Mouse (Mus musculus) myocyte (in vitro differentiated cells): ENCODE measurements around the gene Ankrd23. TPM values are rescaled to one million over a fixed set of nuclear protein-coding genes. Genes with fewer than 3 reads are reported as not detected.

Experiments used
- H3K27me3 ChIP-seq: one replicate; pipeline ENCODE4 v1.6.1; 2011; ENCODE audit not compliant: control insufficient read depth, insufficient read depth, insufficient read length
- H3K36me3 ChIP-seq: one replicate; pipeline ENCODE4 v1.6.1; 2011; ENCODE audit not compliant: control insufficient read depth, insufficient read depth
- H3K4me2 ChIP-seq: one replicate; pipeline ENCODE4 v1.6.1; 2011; ENCODE audit warnings: low read depth, control low read depth
- H3K4me3 ChIP-seq: one replicate; pipeline ENCODE4 v1.5.1; 2011; ENCODE audit warnings: mild to moderate bottlenecking, control low read depth, moderate library complexity
- H3K79me2 ChIP-seq: one replicate; pipeline ENCODE4 v1.6.1; 2011; ENCODE audit not compliant: control insufficient read depth, insufficient read depth
- H3ac ChIP-seq: one replicate; pipeline ENCODE4 v1.6.1; 2011; ENCODE audit not compliant: control insufficient read depth, insufficient read length
- CEBPB ChIP-seq: IDR thresholded peaks from 2 replicates; pipeline ENCODE4 v1.6.1; 2011; ENCODE audit warnings: mild to moderate bottlenecking, moderate library complexity; ENCODE audit not compliant: poor library complexity, insufficient read depth, severe bottlenecking
- E2F4 ChIP-seq: IDR thresholded peaks from one replicate; pipeline ENCODE4 v1.6.1; 2011; ENCODE audit warnings: mild to moderate bottlenecking, control low read depth, moderate library complexity; ENCODE audit not compliant: insufficient read depth
- MAX ChIP-seq: IDR thresholded peaks from one replicate; pipeline ENCODE4 v1.6.1; 2011; ENCODE audit warnings: low read depth, mild to moderate bottlenecking, control low read depth
- MYOD1 ChIP-seq, 3 experiments: IDR thresholded peaks; one replicate each; pipeline ENCODE4 v1.6.1; 2011; ENCODE audit warnings: control low read depth in 2 of 3, low read depth in 2 of 3, mild to moderate bottlenecking in 2 of 3, moderate library complexity in 1 of 3; ENCODE audit not compliant: insufficient read length in 2 of 3, control insufficient read depth in 1 of 3
- MYOG ChIP-seq, 3 experiments: IDR thresholded peaks; one replicate each; pipeline ENCODE4 v1.6.1; 2011; ENCODE audit warnings: control low read depth in 2 of 3, low read depth in 2 of 3, mild to moderate bottlenecking in 2 of 3; ENCODE audit not compliant: insufficient read length in 2 of 3, control insufficient read depth in 1 of 3, insufficient read depth in 1 of 3
- POLR2A ChIP-seq: IDR thresholded peaks from one replicate; pipeline ENCODE4 v1.6.1; 2011; ENCODE audit warnings: low read depth, mild to moderate bottlenecking, control low read depth, moderate library complexity; ENCODE audit not compliant: insufficient read length
- POLR2AphosphoS2 ChIP-seq: IDR thresholded peaks from one replicate; pipeline ENCODE4 v1.6.1; 2011; ENCODE audit warnings: low read depth, control low read depth; ENCODE audit not compliant: insufficient read length
- REST ChIP-seq: IDR thresholded peaks from one replicate; pipeline ENCODE4 v1.6.1; 2011; ENCODE audit warnings: mild to moderate bottlenecking, control low read depth, moderate library complexity; ENCODE audit not compliant: insufficient read depth, insufficient read length
- SRF ChIP-seq: IDR thresholded peaks from one replicate; pipeline ENCODE4 v1.6.1; 2011; ENCODE audit warnings: low read depth; ENCODE audit not compliant: control insufficient read depth, insufficient read length
- TCF12 ChIP-seq: IDR thresholded peaks from one replicate; pipeline ENCODE4 v1.6.1; 2011; ENCODE audit warnings: mild to moderate bottlenecking, control low read depth; ENCODE audit not compliant: poor library complexity, insufficient read depth, severe bottlenecking
- TCF3 ChIP-seq: IDR thresholded peaks from one replicate; pipeline ENCODE4 v1.6.1; 2011; ENCODE audit warnings: low read depth, control low read depth; ENCODE audit not compliant: insufficient read length
- USF1 ChIP-seq: IDR thresholded peaks from one replicate; pipeline ENCODE4 v1.6.1; 2011; ENCODE audit warnings: low read depth, mild to moderate bottlenecking, control low read depth, moderate library complexity
- polyA plus RNA-seq: library from polyadenylated mRNA; unstranded; fragments of >200 nt; fragmentation: generic; extraction: Trizol; gene quantifications from one replicate; pipeline ENCODE4 v1.2.1, GENCODE M21; 2012; ENCODE audit warnings: missing spikeins

Gene Ankrd23
- polyA plus RNA-seq, 1 experiment = 78.6 TPM

GRCm38 (mm10) chr1:36496719-36497118, 40.0 kb downstream of the Ankrd23 start:
- H3K79me2 ChIP-seq = peaks cover 19% of the 10 kb centered on the region
- H3K4me2 ChIP-seq = peak overlapping the region; percentile 22
- TF ChIP-seq MAX (no peak), TCF3 (no peak), POLR2AphosphoS2 (no peak), USF1 (no peak), E2F4 (no peak), CEBPB (no peak), MYOD1 (IDR thresholded peaks at IDR 0.05; ENCODE audit: control insufficient read depth in 1 of 3, insufficient read length in 2 of 3, low read depth in 2 of 3) (no peak), POLR2A (no peak)
- peaks cover 11% of the 10 kb centered on the region for H3K36me3 ChIP-seq
- no peaks in the 10 kb centered on the region for H3K27me3 ChIP-seq
- H3K4me3 ChIP-seq = no peak overlapping the region
- no peak overlapping the region for H3ac ChIP-seq

GRCm38 (mm10) chr1:36493299-36493698, 43.4 kb downstream of the Ankrd23 start:
- H3K79me2 ChIP-seq = peaks cover 35% of the 10 kb centered on the region
- no peak overlapping the region for H3K4me2 ChIP-seq
- H3ac ChIP-seq = no peak overlapping the region
- H3K4me3 ChIP-seq = no peak overlapping the region
- H3K36me3 ChIP-seq = no peaks in the 10 kb centered on the region
- no peak for TF ChIP-seq TCF12
- no peak for TF ChIP-seq TCF3
- TF ChIP-seq CEBPB = no peak
- no peak for TF ChIP-seq MYOD1 (IDR thresholded peaks at IDR 0.05; ENCODE audit: control insufficient read depth in 1 of 3, insufficient read length in 2 of 3, low read depth in 2 of 3)
- no peak for TF ChIP-seq MAX
- TF ChIP-seq MYOG (IDR thresholded peaks at IDR 0.05; ENCODE audit: control insufficient read depth in 1 of 3, insufficient read depth in 1 of 3, insufficient read length in 2 of 3, low read depth in 2 of 3) = no peak
- TF ChIP-seq POLR2AphosphoS2 = no peak
- no peak for TF ChIP-seq E2F4
- no peak for TF ChIP-seq USF1
- TF ChIP-seq POLR2A = no peak
- TF ChIP-seq REST = no peak
- no peak for TF ChIP-seq SRF
- no peaks in the 10 kb centered on the region for H3K27me3 ChIP-seq

DNA sequence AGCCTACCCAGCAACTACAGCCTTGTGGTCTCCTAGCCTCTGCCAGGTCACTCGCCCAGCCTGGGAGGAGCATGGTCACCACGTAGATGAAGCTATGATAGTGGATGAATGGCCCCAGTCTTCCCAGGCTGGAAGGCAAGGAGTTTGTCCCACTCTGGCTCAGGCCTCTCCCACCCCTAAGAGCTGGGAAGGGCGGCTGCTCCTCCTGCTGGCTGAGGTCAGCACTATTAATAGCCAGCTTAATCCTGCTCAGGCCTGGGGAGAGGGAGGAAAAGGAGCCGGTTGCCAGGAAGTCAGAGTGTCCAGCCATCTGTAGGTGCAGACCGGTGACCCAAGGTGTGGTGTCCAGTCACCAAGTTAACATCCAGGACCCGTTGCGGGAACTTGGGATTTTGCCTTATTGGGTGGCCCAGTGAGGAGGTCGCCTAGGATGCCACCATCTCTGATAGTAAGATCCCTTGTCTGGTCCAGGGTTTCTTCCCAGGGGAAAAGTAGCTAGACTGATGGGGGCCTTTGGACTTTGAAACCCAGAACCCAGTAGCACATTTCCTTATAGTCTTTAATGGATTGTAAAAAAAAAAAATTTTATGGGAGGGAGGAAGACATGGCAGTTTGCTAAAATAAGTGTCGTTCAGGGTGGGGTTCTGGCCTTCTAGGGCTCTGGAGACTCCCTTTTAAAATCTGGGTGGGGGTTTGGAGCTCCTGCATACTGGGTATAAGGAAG, 44.1 kb downstream of the Ankrd23 start:
- Histone ChIP-seq H3K36me3 (no peaks in the 10 kb centered on the region), H3ac (no peak overlapping the region), H3K27me3 (no peaks in the 10 kb centered on the region), H3K79me2 (peaks cover 38% of the 10 kb centered on the region), H3K4me3 (no peak overlapping the region), H3K4me2 (peak overlapping the region; percentile 49)
- no peak for TF ChIP-seq E2F4
- no peak for TF ChIP-seq USF1
- no peak for TF ChIP-seq MAX

DNA sequence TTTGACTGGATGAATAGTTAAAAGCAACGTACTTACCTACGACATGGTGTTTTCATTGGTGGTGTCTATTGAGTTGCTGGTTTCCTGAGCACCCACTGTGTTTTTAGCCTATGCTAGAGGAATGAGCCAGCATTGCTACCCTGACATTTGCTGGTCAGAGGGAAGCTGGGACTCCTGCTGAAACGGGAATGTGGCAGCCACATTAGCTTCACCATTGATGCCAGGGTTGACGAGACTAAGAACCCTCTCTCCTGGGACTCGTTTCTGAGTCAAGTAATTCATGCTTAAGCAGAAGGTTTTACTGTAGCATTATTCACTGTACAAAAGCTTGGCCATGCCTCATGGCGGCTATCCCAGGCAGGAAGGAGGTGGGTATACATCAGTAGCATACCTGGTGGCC, 47.0 kb downstream of the Ankrd23 start:
- Histone ChIP-seq H3K4me2 (no peak overlapping the region), H3K79me2 (peaks cover 39% of the 10 kb centered on the region), H3K4me3 (no peak overlapping the region), H3ac (no peak overlapping the region), H3K27me3 (no peaks in the 10 kb centered on the region), H3K36me3 (no peaks in the 10 kb centered on the region)
- TF ChIP-seq TCF12 (no peak), MYOD1 (IDR thresholded peaks at IDR 0.05; ENCODE audit: control insufficient read depth in 1 of 3, insufficient read length in 2 of 3, low read depth in 2 of 3) (no peak), SRF (no peak), MYOG (IDR thresholded peaks at IDR 0.05; ENCODE audit: control insufficient read depth in 1 of 3, insufficient read depth in 1 of 3, insufficient read length in 2 of 3, low read depth in 2 of 3) (no peak)

- Histone ChIP-seq H3K27me3 (no peaks in the 10 kb centered on the region), H3K4me2 (no peak overlapping the region), H3K4me3 (no peak overlapping the region), H3K79me2 (peaks cover 41% of the 10 kb centered on the region), H3ac (no peak overlapping the region), H3K36me3 (no peaks in the 10 kb centered on the region)
- no peak for TF ChIP-seq POLR2A
- TF ChIP-seq REST = no peak
- TF ChIP-seq TCF12 = no peak
- no peak for TF ChIP-seq MAX
- no peak for TF ChIP-seq USF1
- no peak for TF ChIP-seq CEBPB
These were observed 49.6 kb downstream of the Ankrd23 start for GRCm38 (mm10) chr1:36487111-36487510.
